Mouse (Mus musculus) forebrain, embryonic 12.5 days (tissue): ENCODE measurements around the gene Dus4l. TPM values are rescaled to one million over a fixed set of nuclear protein-coding genes. Genes with fewer than 3 reads are reported as not detected.
A peak's percentile ranks its signal among the peaks of the same experiment; 100 is the strongest.
"Not testable (repeated sequence)": the region's sequence is repeated elsewhere in the genome, so short reads cannot be mapped to it uniquely, and the experiment has no call there.

ENCODE experiments used
- ATAC-seq: fragments of 200-750 bp; cut with Nextera tagmentation; 2 replicates; pipeline ENCODE4 v1.8.0; 2017; ENCODE audit warnings: moderate TSS enrichment; ENCODE audit not compliant: low FRiP score
- H3K27ac ChIP-seq: fragments of 300-500 bp; sonication (generic); 2 replicates; pipeline ENCODE4 v1.5.1; 2016; ENCODE audit warnings: mild to moderate bottlenecking
- H3K27me3 ChIP-seq: fragments of 300-500 bp; sonication (generic); 2 replicates; pipeline ENCODE4 v1.6.1; 2016; ENCODE audit warnings: mild to moderate bottlenecking
- H3K36me3 ChIP-seq: fragments of 300-500 bp; sonication (generic); replicated peaks from 2 replicates; pipeline ENCODE4 v1.6.1; 2016; ENCODE audit warnings: mild to moderate bottlenecking
- H3K4me1 ChIP-seq: fragments of 300-500 bp; sonication (generic); 2 replicates; pipeline ENCODE4 v1.6.1; 2016
- H3K4me2 ChIP-seq: fragments of 300-500 bp; sonication (generic); 2 replicates; pipeline ENCODE4 v1.6.1; 2016; ENCODE audit warnings: mild to moderate bottlenecking, moderate library complexity
- H3K4me3 ChIP-seq: fragments of 300-500 bp; sonication (generic); replicated peaks from 2 replicates; pipeline ENCODE4 v1.5.1; 2016; ENCODE audit warnings: mild to moderate bottlenecking
- H3K9ac ChIP-seq: fragments of 300-500 bp; sonication (generic); 2 replicates; pipeline ENCODE4 v1.6.1; 2016; ENCODE audit warnings: mild to moderate bottlenecking
- H3K9me3 ChIP-seq: fragments of 300-500 bp; sonication (generic); 2 replicates; pipeline ENCODE4 v1.6.1; 2016
- WGBS: fragments of 180-500 bp; shearing (Covaris S2); methylation state at CpG from one replicate; pipeline ENCODE4 v1.1.7; 2016; 5-methylcytosine and 5-hydroxymethylcytosine counted together
- polyA plus RNA-seq: library from polyadenylated mRNA; unstranded; fragments of >200 nt; fragmentation: Nextera tagmentation; extraction: Ambion mirVana; gene quantifications from 2 replicates; pipeline ENCODE4 v1.2.1, GENCODE M21; 2016

Dus4l gene
- polyA plus RNA-seq, 1 experiment from 2014 or later: 9.5 TPM

- Histone ChIP-seq H3K9ac (peak within 1 kb of the TSS; percentile 70), H3K27ac (peak within 1 kb of the TSS; percentile 46; the same call in 1 of the 2 replicates), H3K9me3 (no peaks in the 10 kb centered on the region), H3K27me3 (no peaks in the 10 kb centered on the region), H3K4me3 (peak within 1 kb of the TSS; percentile 64), H3K4me1 (peaks cover 4% of the 10 kb centered on the region; the same call in 1 of the 2 replicates), H3K4me2 (peak within 1 kb of the TSS; percentile 74), H3K36me3 (no peaks in the 10 kb centered on the region)
- 2% methylated on average over 69 of the region's 73 CpGs for WGBS
- peak; percentile 93 for ATAC-seq
Observed at GRCm38 (mm10) chr12:31634343-31635239, 20.0 kb downstream of the Dus4l start, which contains the start of gene Bcap29. Bcap29 (minus strand) TSS chr12:31634658.

DNA sequence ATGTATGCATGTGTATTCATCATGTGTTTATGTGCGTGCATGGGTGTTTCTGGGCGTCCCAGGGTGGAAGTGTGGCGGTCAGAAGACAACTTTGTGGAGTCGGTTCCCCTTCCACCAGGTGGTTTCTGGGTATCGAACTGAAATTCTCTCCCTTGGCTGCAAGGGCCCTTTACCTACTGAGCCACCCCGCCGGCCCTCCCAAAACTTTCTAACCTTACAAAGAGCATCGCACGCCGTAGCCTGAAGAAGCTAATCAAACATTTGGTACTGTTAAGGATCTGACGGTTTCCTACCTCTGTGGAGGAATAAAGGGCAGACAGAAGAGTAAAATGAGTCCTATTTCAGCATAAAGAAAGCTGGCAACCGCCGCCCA is 20.7 kb downstream of the Dus4l start:
- H3K9me3 ChIP-seq: no peaks in the 10 kb centered on the region
- 11% methylated on average over 13 of the region's 13 CpGs for WGBS
- H3K4me1 ChIP-seq: peaks cover 4% of the 10 kb centered on the region; the same call in 1 of the 2 replicates
- ATAC-seq: peak; percentile 9; the same call in 1 of the 2 replicates
- no peaks in the 10 kb centered on the region for H3K27me3 ChIP-seq
- H3K4me2 ChIP-seq: peak overlapping the region; percentile 74
- peak overlapping the region; percentile 64 for H3K4me3 ChIP-seq
- H3K27ac ChIP-seq: no peak overlapping the region
- no peaks in the 10 kb centered on the region for H3K36me3 ChIP-seq
- H3K9ac ChIP-seq: peak overlapping the region; percentile 70

DNA sequence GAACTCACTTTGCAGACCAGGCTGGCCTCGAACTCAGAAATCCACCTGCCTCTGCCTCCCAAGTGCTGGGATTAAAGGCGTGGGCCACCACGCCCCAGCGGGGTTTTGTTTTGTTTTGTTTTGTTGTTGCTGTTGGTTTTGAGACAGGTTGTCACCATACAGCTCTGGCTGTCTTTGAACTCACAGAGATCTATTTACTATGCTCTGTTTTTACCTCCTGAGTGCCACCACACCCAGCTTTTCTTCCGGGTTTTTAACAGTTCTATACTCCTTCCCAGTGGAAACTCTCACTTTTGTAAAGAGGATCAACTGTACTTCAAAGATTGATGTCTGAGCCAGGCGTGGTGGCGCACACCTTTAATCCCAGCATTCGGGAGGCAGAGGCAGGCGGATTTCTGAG is 26.2 kb downstream of the Dus4l start:
- H3K9me3 ChIP-seq, ATAC-seq, H3K4me3 ChIP-seq, H3K4me1 ChIP-seq, H3K4me2 ChIP-seq, H3K9ac ChIP-seq, H3K27me3 ChIP-seq, H3K36me3 ChIP-seq, H3K27ac ChIP-seq: not testable (repeated sequence)
- WGBS: 87% methylated on average over 9 of the region's 9 CpGs

DNA sequence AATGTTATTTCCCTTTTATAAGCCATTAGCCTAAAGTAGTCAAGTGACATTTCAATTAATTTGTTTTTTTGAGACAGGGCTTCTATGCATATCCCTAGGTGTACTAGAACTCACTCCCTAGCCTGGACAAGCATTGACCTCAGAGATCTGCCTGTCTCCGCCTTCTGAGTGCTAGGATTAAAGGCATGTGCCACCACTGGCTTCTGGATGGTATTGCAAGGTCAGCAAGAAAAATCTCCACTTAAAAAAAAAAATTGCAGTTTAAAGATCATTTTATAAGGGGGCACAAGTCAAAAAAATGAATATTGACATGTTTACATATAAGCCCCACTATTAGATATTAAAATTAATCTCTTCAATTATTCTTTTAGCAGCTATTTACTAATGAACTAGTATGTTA is 29.6 kb downstream of the Dus4l start:
- Histone ChIP-seq H3K36me3 (peaks cover 7% of the 10 kb centered on the region), H3K27ac (no peak overlapping the region), H3K4me1 (no peaks in the 10 kb centered on the region), H3K4me2 (no peak overlapping the region), H3K4me3 (no peak overlapping the region), H3K27me3 (no peaks in the 10 kb centered on the region), H3K9me3 (no peaks in the 10 kb centered on the region), H3K9ac (no peak overlapping the region)
- WGBS: 93% methylated on average over 1 of the region's 1 CpGs
- ATAC-seq: no peak

GRCm38 (mm10) chr12:31620106-31620505 is 34.5 kb downstream of the Dus4l start:
- no peak overlapping the region for H3K9ac ChIP-seq
- WGBS: 89% methylated on average over 8 of the region's 8 CpGs
- H3K4me1 ChIP-seq: no peaks in the 10 kb centered on the region
- no peak overlapping the region for H3K4me3 ChIP-seq
- no peak for ATAC-seq
- H3K27ac ChIP-seq: no peak overlapping the region
- H3K9me3 ChIP-seq: no peaks in the 10 kb centered on the region
- no peaks in the 10 kb centered on the region for H3K27me3 ChIP-seq
- no peaks in the 10 kb centered on the region; the same call in none of the 2 replicates for H3K36me3 ChIP-seq
- no peak overlapping the region for H3K4me2 ChIP-seq

DNA sequence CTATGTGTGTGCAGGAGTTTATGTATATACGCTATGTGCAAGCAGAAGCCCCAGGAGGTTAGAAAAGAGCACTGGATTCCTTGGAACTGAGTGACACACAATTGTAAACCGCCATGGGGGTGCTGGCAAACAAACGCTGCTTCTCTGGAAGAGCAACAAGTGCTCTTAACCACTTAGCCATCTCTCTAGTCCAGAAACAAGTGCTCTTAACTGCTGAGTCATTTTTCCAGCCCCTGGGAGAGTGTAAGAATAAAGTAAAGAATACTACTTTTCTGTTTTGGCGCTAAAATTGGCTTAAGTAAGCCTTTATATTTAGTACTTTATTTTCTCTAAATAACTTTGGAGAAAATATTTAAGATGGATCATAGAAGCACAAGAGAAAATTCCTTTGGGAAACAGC is 41.3 kb downstream of the Dus4l start:
- H3K4me1 ChIP-seq: no peaks in the 10 kb centered on the region
- no peak overlapping the region for H3K27ac ChIP-seq
- WGBS: 55% methylated on average over 4 of the region's 4 CpGs
- H3K4me2 ChIP-seq: no peak overlapping the region
- no peaks in the 10 kb centered on the region; the same call in 1 of the 2 replicates for H3K36me3 ChIP-seq
- H3K9me3 ChIP-seq: no peaks in the 10 kb centered on the region
- H3K9ac ChIP-seq: no peak overlapping the region
- H3K27me3 ChIP-seq: no peaks in the 10 kb centered on the region
- no peak for ATAC-seq
- no peak overlapping the region for H3K4me3 ChIP-seq

DNA sequence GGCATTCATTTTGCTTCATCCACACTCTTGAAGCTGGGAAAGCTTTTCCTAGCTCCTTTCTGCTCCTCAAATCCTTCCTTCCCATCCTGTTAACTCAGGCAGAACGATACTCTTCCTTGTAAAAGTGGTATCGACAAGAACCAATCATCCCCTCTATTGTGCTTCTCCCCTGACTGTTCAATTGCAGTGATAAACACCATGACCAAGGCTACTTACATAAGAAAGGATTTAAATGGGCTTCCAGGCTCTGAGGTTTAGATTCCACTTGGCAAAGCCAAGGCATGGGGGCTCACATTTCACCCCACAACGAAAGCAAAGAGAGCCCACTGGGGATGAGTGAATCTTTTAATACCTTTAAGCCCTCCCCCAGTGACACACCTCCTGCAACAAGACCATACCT is 46.5 kb downstream of the Dus4l start:
- Histone ChIP-seq H3K9ac (no peak overlapping the region), H3K4me1 (no peaks in the 10 kb centered on the region), H3K4me2 (no peak overlapping the region), H3K36me3 (no peaks in the 10 kb centered on the region), H3K9me3 (no peaks in the 10 kb centered on the region), H3K4me3 (no peak overlapping the region), H3K27ac (no peak overlapping the region), H3K27me3 (no peaks in the 10 kb centered on the region)
- ATAC-seq: no peak
- 10% methylated on average over 3 of the region's 3 CpGs for WGBS

DNA sequence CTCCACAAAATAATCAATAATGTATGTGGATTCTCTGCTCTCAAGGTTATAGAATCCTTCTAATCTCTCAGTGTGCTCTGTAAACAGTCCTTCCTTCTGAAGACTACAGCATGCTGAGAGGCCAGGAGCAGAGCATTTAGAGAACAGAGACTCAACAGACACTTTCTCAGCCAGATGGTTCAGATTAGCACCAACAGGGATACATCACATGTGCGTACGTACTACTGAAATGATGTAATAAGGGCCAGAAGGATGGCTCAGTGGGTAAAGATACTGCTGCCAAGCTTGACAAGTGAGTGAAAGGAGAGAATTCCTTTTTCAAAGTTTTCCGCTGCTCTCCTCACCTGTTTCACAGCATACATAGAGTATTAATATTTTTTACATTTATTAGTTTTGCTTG is 49.7 kb downstream of the Dus4l start:
- Histone ChIP-seq H3K4me3 (no peak overlapping the region), H3K27ac (no peak overlapping the region), H3K9me3 (no peaks in the 10 kb centered on the region), H3K4me2 (no peak overlapping the region), H3K36me3 (no peaks in the 10 kb centered on the region), H3K27me3 (no peaks in the 10 kb centered on the region), H3K9ac (no peak overlapping the region), H3K4me1 (no peaks in the 10 kb centered on the region)
- 86% methylated on average over 3 of the region's 3 CpGs for WGBS
- ATAC-seq: no peak

GRCm38 (mm10) chr12:31603586-31603985 is 51.0 kb downstream of the Dus4l start:
- Histone ChIP-seq H3K27ac (no peak overlapping the region), H3K36me3 (no peaks in the 10 kb centered on the region), H3K4me3 (no peak overlapping the region), H3K9ac (no peak overlapping the region), H3K9me3 (no peaks in the 10 kb centered on the region), H3K4me1 (no peaks in the 10 kb centered on the region), H3K4me2 (no peak overlapping the region), H3K27me3 (no peaks in the 10 kb centered on the region)
- no peak for ATAC-seq
- WGBS: 83% methylated on average over 6 of the region's 6 CpGs

DNA sequence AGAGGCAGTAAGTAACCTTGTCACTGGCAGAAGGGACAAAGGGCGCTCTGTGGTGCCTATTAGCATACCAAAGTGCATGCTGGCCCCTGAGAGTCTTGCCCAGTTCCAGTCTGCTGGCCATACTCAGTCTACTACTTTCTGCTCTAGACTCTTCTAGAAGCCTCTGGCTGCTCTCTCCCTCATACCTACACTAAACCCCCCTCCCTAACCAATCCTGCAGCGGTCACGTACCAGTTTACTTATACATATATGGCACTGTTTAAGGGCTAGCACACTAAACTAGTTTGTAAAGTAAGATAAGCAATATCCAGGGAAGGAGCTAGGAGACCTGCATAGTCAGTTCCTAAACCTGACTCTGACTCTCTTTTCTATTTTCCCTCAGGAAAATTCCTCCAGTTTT is 60.3 kb downstream of the Dus4l start:
- Histone ChIP-seq H3K9ac (no peak overlapping the region), H3K27me3 (no peaks in the 10 kb centered on the region), H3K4me2 (no peak overlapping the region), H3K36me3 (no peaks in the 10 kb centered on the region), H3K9me3 (no peaks in the 10 kb centered on the region), H3K27ac (no peak overlapping the region), H3K4me1 (no peaks in the 10 kb centered on the region), H3K4me3 (no peak overlapping the region)
- no peak for ATAC-seq
- WGBS: 69% methylated on average over 3 of the region's 3 CpGs

DNA sequence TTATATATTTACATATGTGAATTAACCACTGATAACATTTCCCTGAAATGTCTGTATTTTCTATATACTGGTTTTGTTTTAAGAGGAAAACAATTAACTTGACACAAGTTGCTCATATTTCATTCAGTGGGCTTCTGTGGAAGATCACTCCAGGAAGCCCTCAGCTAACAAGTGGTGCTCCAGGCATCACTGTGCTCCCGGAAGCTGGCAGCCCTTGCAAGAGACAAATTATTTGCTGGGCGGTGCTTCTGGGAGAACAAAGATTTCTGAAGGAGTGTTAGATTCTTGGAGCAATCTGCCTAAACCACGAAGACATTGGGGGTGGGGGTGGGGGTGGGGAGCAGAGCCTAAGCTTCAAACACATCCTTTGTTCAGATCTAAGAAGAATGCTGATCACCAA is 62.6 kb downstream of the Dus4l start:
- ATAC-seq: no peak
- Histone ChIP-seq H3K27ac (no peak overlapping the region), H3K9me3 (no peaks in the 10 kb centered on the region), H3K4me1 (no peaks in the 10 kb centered on the region), H3K27me3 (no peaks in the 10 kb centered on the region), H3K4me2 (no peak overlapping the region), H3K4me3 (no peak overlapping the region), H3K36me3 (no peaks in the 10 kb centered on the region), H3K9ac (no peak overlapping the region)
- WGBS: 25% methylated on average over 3 of the region's 3 CpGs
